14 mouse cellular contexts compared by ENCODE assay signal in genomic region chr4:99653216-99653607, GRCm38 (mm10). TPM values are rescaled to one million over a fixed set of nuclear protein-coding genes. Genes with fewer than 3 reads are reported as not detected.
DNase-seq lines count a peak whose midpoint lies in the region; ATAC-seq and TF ChIP-seq lines count a peak whose summit lies in the region.
"Had no signal": no experiment of that assay in that cellular context is flagged by ENCODE, and none has a peak within 500 bp of the region (broad histone marks: within the 10 kb centered on the region; RNA-seq: fewer than 3 reads in every experiment).

No protein-coding gene starts in this region.

- H3K36me3 ChIP-seq in heart, embryonic 10.5 days: no peaks in the 10 kb centered on the region
- no peaks in the 10 kb centered on the region for H3K36me3 ChIP-seq in lung, embryonic 14.5 days (ENCODE audit: insufficient read depth)
- H3K36me3 ChIP-seq in hindbrain, embryonic 14.5 days (replicated peaks; ENCODE audit: control insufficient read depth, insufficient read depth): no peaks in the 10 kb centered on the region
- H3K36me3 ChIP-seq: midbrain, embryonic 12.5 days had no signal

- H3K4me3 ChIP-seq in heart, embryonic 10.5 days: 0 out of 2 replicates have a peak overlapping the region, but pooled peaks have one; percentile 12
- no peak overlapping the region for H3K4me3 ChIP-seq in lung, embryonic 14.5 days (ENCODE audit: low read depth, low read length)
- peak overlapping the region; percentile 13 for H3K4me3 ChIP-seq in hindbrain, embryonic 14.5 days (replicated peaks; ENCODE audit: low read length)
- H3K4me3 ChIP-seq in left cerebral cortex, adult 2 months: no peak overlapping the region
- H3K4me3 ChIP-seq: midbrain, embryonic 12.5 days had no signal

- no peak for TF ChIP-seq POLR2A in brain, embryonic 14.5 days (IDR thresholded peaks at IDR 0.05; ENCODE audit: borderline replicate concordance, extremely low read depth, insufficient read depth, insufficient read length, poor library complexity, severe bottlenecking)

- no peak overlapping the region for H3K27ac ChIP-seq in heart, embryonic 10.5 days
- H3K27ac ChIP-seq in lung, embryonic 14.5 days (ENCODE audit: low read depth): no peak overlapping the region
- H3K27ac ChIP-seq in hindbrain, embryonic 14.5 days: no peak overlapping the region
- no peak overlapping the region for H3K27ac ChIP-seq in left cerebral cortex, adult 2 months
- H3K27ac ChIP-seq: liver, embryonic 14.5 days; midbrain, embryonic 12.5 days had no signal

- no peak for TF ChIP-seq CTCF in lung, embryonic 14.5 days (IDR thresholded peaks at IDR 0.05; ENCODE audit: low read depth)
- no peak for TF ChIP-seq CTCF in brain, embryonic 14.5 days (IDR thresholded peaks at IDR 0.05; ENCODE audit: borderline replicate concordance, extremely low read depth, insufficient read depth, insufficient read length)
- no peak for TF ChIP-seq CTCF in left cerebral cortex, adult 2 months (IDR thresholded peaks at IDR 0.05)

- ATAC-seq in lung, embryonic 14.5 days (ENCODE audit: insufficient read depth): no peak
- no peak for ATAC-seq in hindbrain, embryonic 14.5 days (ENCODE audit: low FRiP score)

- WGBS in heart, embryonic 10.5 days: 1% methylated on average over 25 of the region's 25 CpGs
- WGBS in lung, embryonic 14.5 days: under 1% methylated on average over 25 of the region's 25 CpGs
- under 1% methylated on average over 25 of the region's 25 CpGs for WGBS in hindbrain, embryonic 14.5 days

- no peak overlapping the region for H3K4me2 ChIP-seq in lung, embryonic 14.5 days
- H3K4me2 ChIP-seq in hindbrain, embryonic 14.5 days (replicated peaks): peak overlapping the region; percentile 37; the same call in 1 of the 2 replicates
- H3K4me2 ChIP-seq: midbrain, embryonic 12.5 days had no signal

- DNase-seq in heart, embryonic 10.5 days (ENCODE audit: low spot score): no peak
- no peak for DNase-seq in heart, adult 11 months
- DNase-seq in lung, embryonic 14.5 days: peak; percentile 12
- no peak for DNase-seq in lung, postnatal 14 days
- peak; percentile 15 for DNase-seq in brain, embryonic 14.5 days (ENCODE audit: low read depth)
- DNase-seq in hindbrain, embryonic 14.5 days (ENCODE audit: low spot score): no peak
- no peak for DNase-seq in left cerebral cortex, adult 2 months (ENCODE audit: extremely low spot score in 1 of 2, low spot score in 2 of 2)
- no peak for DNase-seq in urinary bladder, postnatal 14 days (ENCODE audit: low spot score)
- DNase-seq: cerebellum, adult 9-10 months; kidney, adult 18-20 months had no signal

- H3K4me1 ChIP-seq in heart, embryonic 10.5 days: peaks cover 39% of the 10 kb centered on the region
- 0 out of 2 replicates have a peak, but pooled peaks cover 5% of the 10 kb centered on the region for H3K4me1 ChIP-seq in lung, embryonic 14.5 days (ENCODE audit: insufficient read depth)
- peaks cover 11% of the 10 kb centered on the region; the same call in 1 of the 2 replicates for H3K4me1 ChIP-seq in hindbrain, embryonic 14.5 days (replicated peaks; ENCODE audit: control insufficient read depth, insufficient read depth, low read length)

- intact Hi-C loops in left cerebral cortex, adult 2 months (cut with DNase I): no loop called here

- H3K9me3 ChIP-seq in heart, embryonic 10.5 days: no peaks in the 10 kb centered on the region
- no peaks in the 10 kb centered on the region for H3K9me3 ChIP-seq in lung, embryonic 14.5 days (ENCODE audit: low read depth, low read length)
- H3K9me3 ChIP-seq in hindbrain, embryonic 14.5 days (ENCODE audit: control insufficient read depth, low read length): no peaks in the 10 kb centered on the region
- H3K9me3 ChIP-seq: midbrain, embryonic 12.5 days had no signal

- no peak overlapping the region for H3K9ac ChIP-seq in lung, embryonic 14.5 days
- peak overlapping the region; percentile 9; the same call in 1 of the 2 replicates for H3K9ac ChIP-seq in hindbrain, embryonic 14.5 days
- H3K9ac ChIP-seq: liver, embryonic 14.5 days; midbrain, embryonic 12.5 days had no signal

- H3K27me3 ChIP-seq in heart, embryonic 10.5 days (ENCODE audit: insufficient read depth, poor library complexity, severe bottlenecking): peaks cover 98% of the 10 kb centered on the region
- peaks cover 100% of the 10 kb centered on the region for H3K27me3 ChIP-seq in lung, embryonic 14.5 days (ENCODE audit: insufficient read depth, low read length)
- H3K27me3 ChIP-seq in hindbrain, embryonic 14.5 days (ENCODE audit: control insufficient read depth, insufficient read depth, low read length): peaks cover 89% of the 10 kb centered on the region

RNA-seq across cellular contexts. Expression of gene Foxd3, which starts 2.9 kb away (rescaled TPM):
- polyA plus RNA-seq in heart, embryonic 10.5 days (2016; fragmentation: Nextera tagmentation; extraction: Ambion mirVana): 0.18 TPM in 1 of 2 replicates, not detected in the other
- not detected in 2 replicates for polyA plus RNA-seq in lung, embryonic 14.5 days (2014; fragmentation: Nextera tagmentation; extraction: Ambion mirVana)
- 1.4 and 3.2 TPM in 2 replicates for polyA plus RNA-seq in brain, embryonic 14.5 days (2012; rRNA removed)
- polyA plus RNA-seq in hindbrain, embryonic 14.5 days (2014; fragmentation: Nextera tagmentation; extraction: Ambion mirVana): 1.5 and 1.8 TPM in 2 replicates
- total RNA-seq in left cerebral cortex, adult 2 months (2021): not detected
- total RNA-seq: granulocyte monocyte progenitor cell, adult 5-6 weeks; layer of hippocampus, postnatal 14 days had no signal

Comparison
In these comparisons a context has a peak if more than half of its experiments do, and no peak if none do; other contexts are left out.
1. DNase-seq: peak in lung, embryonic 14.5 days (single experiment) and brain, embryonic 14.5 days (single experiment); none in heart, embryonic 10.5 days (single experiment), heart, adult 11 months (single experiment), lung, postnatal 14 days (single experiment), hindbrain, embryonic 14.5 days (single experiment), left cerebral cortex, adult 2 months (0 of 2) and urinary bladder, postnatal 14 days (single experiment).
2. H3K4me3 ChIP-seq: peak in heart, embryonic 10.5 days (single experiment) and hindbrain, embryonic 14.5 days (single experiment); none in lung, embryonic 14.5 days (single experiment) and left cerebral cortex, adult 2 months (single experiment).